Mouse (Mus musculus): ENCODE data around the gene Elp4.

DNA sequence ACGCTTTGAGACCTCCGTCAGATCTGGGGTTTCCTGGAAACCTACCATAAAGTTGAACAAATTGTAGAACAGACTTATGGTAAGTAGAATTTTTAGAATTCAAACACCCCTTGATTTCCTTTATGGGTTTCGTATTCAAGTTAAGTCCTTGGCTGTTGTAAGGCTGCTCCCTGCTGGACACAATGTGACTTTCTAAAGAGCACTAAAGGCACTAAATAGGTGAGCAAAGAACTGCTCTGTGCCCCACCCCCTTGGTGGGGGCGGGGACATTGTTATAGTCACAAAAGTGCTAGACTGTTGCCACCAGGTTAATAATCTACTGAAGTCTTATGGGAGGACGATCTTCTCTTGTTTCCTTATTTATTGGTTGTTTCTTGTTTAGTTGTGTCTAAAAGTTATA lies 4.0 kb upstream of the Elp4 start:
- TF ChIP-seq CTCF (IDR thresholded peaks at IDR 0.05; ENCODE audit: borderline replicate concordance, control insufficient read depth, extremely low read depth, insufficient read depth, low read length, poor library complexity) (no peak), POLR2A (IDR thresholded peaks at IDR 0.05; ENCODE audit: control insufficient read depth, extremely low read depth, insufficient read depth, low read length, poor library complexity) (no peak)
